Mouse (Mus musculus) CD4-positive, CD25-positive, alpha-beta regulatory T cell, adult 4 months (primary cell): Measurements from ENCODE around the gene Vmn1r228. TPM values are rescaled to one million over a fixed set of nuclear protein-coding genes. Genes with fewer than 3 reads are reported as not detected.

ENCODE experiments used
- ATAC-seq: one replicate; pipeline ENCODE4 v1.8.0; 2017
- polyA plus RNA-seq, 2 experiments: library from polyadenylated mRNA; unstranded; fragments of 100-300 nt; shearing (Covaris generic); gene quantifications; one replicate each; pipeline ENCODE4 v1.2.1; 2017

Gene Vmn1r228
- not detected for polyA plus RNA-seq

GRCm38 (mm10) chr17:20786057-20786456 is at the start of gene Vmn1r228:
Gene Vmn1r228 (minus strand): TSS chr17:20786157.
- no peak for ATAC-seq

- ATAC-seq, result no peak
These were observed 25.3 kb upstream of the Vmn1r228 start, which contains the start of gene Vmn1r229 for GRCm38 (mm10) chr17:20811255-20811654. Gene Vmn1r229 (plus strand): TSS chr17:20811555.

GRCm38 (mm10) chr17:20729543-20729942 is 56.4 kb downstream of the Vmn1r228 start, which contains the start of gene Vmn1r227:
Gene Vmn1r227 (plus strand): TSS chr17:20729843.
- no peak for ATAC-seq

Other genes with a start within 250 kb of the Vmn1r228 start
- not detected for gene Vmn2r109, start 221.4 kb downstream of the Vmn1r228 start, polyA plus RNA-seq
- gene Vmn2r110, start 189.7 kb downstream of the Vmn1r228 start, polyA plus RNA-seq, result not detected
- not detected for gene Fpr-rs3, start 161.3 kb downstream of the Vmn1r228 start, polyA plus RNA-seq
- not detected for gene Vmn1r226, start 103.3 kb downstream of the Vmn1r228 start, polyA plus RNA-seq
- not detected for gene Vmn1r227, start 56.3 kb downstream of the Vmn1r228 start, polyA plus RNA-seq
- under 1 TPM in 1 of 2 experiments, not detected in 1; 0.09 TPM for gene Vmn1r229, start 25.4 kb upstream of the Vmn1r228 start, polyA plus RNA-seq
- not detected for gene Vmn1r230, start 54.3 kb upstream of the Vmn1r228 start, polyA plus RNA-seq
- gene Vmn1r231, start 118.9 kb upstream of the Vmn1r228 start, polyA plus RNA-seq, result not detected
- not detected for gene Vmn1r232, start 133.6 kb upstream of the Vmn1r228 start, polyA plus RNA-seq
- 100 to 1,000 TPM; 186 to 258 TPM for gene Ppp2r1a, start 159.2 kb upstream of the Vmn1r228 start, polyA plus RNA-seq
- gene Vmn1r233, start 210.3 kb upstream of the Vmn1r228 start, polyA plus RNA-seq, result under 1 TPM in 1 of 2 experiments, not detected in 1; 0.07 TPM
- 10 to 100 TPM; 19.6 to 20.4 TPM for gene Zfp160, start 222.7 kb upstream of the Vmn1r228 start, polyA plus RNA-seq